In the genomic region with DNA sequence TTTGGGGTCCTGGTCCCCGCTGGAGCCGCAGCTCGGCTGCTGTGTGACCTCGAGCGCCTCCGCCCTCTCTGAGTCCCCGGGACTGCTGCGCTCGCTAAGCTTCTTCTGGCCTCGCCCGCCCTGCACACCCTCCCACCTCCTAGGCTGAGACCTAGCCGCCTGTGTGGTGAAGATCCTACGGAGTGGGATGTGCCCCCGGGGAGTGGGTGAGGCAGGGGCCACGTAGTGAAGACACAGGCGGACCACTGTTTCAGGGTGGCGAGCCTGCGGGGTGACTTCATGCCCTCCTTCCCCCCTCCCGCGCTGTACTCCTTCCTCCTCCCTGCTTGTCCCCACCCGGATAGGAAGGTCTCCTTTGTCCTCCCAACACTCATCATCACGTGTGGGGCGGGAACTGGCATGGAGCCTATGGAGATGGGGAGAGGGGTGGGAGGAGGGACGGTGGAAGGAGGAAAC, we compare ENCODE assay signal across 9 mouse cellular contexts. TPM values are rescaled to one million over a fixed set of nuclear protein-coding genes. Genes with fewer than 3 reads are reported as not detected.
DNase-seq lines count a peak whose midpoint lies in the region; ATAC-seq and TF ChIP-seq lines count a peak whose summit lies in the region.
"Had no signal": no experiment of that assay in that cellular context is flagged by ENCODE, and none has a peak within 500 bp of the region (broad histone marks: within the 10 kb centered on the region; RNA-seq: fewer than 3 reads in every experiment).

No protein-coding gene starts in this region.

- no peak for TF ChIP-seq CTCF in Patski (IDR thresholded peaks at IDR 0.05)
- TF ChIP-seq CTCF in lung, postnatal 0 days (IDR thresholded peaks at IDR 0.05) = no peak

- H3K9me3 ChIP-seq in embryonic facial prominence, embryonic 14.5 days (ENCODE audit: control insufficient read depth, low read length) = no peaks in the 10 kb centered on the region
- H3K9me3 ChIP-seq in heart, embryonic 16.5 days (replicated peaks; ENCODE audit: control insufficient read depth, low read length) = no peaks in the 10 kb centered on the region
- no peaks in the 10 kb centered on the region for H3K9me3 ChIP-seq in lung, postnatal 0 days (ENCODE audit: low read length)

- peak overlapping the region; percentile 65 for H3K4me3 ChIP-seq in embryonic facial prominence, embryonic 14.5 days (ENCODE audit: low read depth, low read length)
- peak overlapping the region; percentile 76 for H3K4me3 ChIP-seq in heart, embryonic 16.5 days (ENCODE audit: low read length)
- H3K4me3 ChIP-seq in lung, postnatal 0 days (ENCODE audit: low read depth, low read length) = peak overlapping the region; percentile 55

- WGBS in embryonic facial prominence, embryonic 14.5 days = under 1% methylated on average over 16 of the region's 24 CpGs
- 1% methylated on average over 24 of the region's 24 CpGs for WGBS in heart, embryonic 16.5 days
- WGBS in lung, postnatal 0 days = 0% methylated on average over 23 of the region's 24 CpGs

- H3K4me2 ChIP-seq in embryonic facial prominence, embryonic 14.5 days (ENCODE audit: low read depth, low read length) = peak overlapping the region; percentile 84
- H3K4me2 ChIP-seq in heart, embryonic 16.5 days (ENCODE audit: low read depth, low read length) = peak overlapping the region; percentile 91
- peak overlapping the region; percentile 70 for H3K4me2 ChIP-seq in lung, postnatal 0 days (replicated peaks; ENCODE audit: low read depth, low read length)

- CTCF ChIA-PET in Patski (lab: Charles Lee) = interaction anchor here (0.8 to 1.1 kb wide), 2 partner anchors 70 to 102 kb away, joined by 3 to 4 read pairs; a partner anchor contains a TSS

- peaks cover 11% of the 10 kb centered on the region; the same call in 1 of the 2 replicates for H3K4me1 ChIP-seq in embryonic facial prominence, embryonic 14.5 days (ENCODE audit: control insufficient read depth, insufficient read depth, low read length)
- H3K4me1 ChIP-seq in heart, embryonic 16.5 days (ENCODE audit: control insufficient read depth, insufficient read depth, low read length) = peaks cover 18% of the 10 kb centered on the region
- H3K4me1 ChIP-seq in lung, postnatal 0 days (ENCODE audit: insufficient read depth, low read depth, low read length) = 0 out of 2 replicates have a peak, but pooled peaks cover 2% of the 10 kb centered on the region

- POLR2A ChIA-PET in Patski (lab: Charles Lee) = interaction anchor here (0.8 kb wide), 1 partner anchor 102 kb away, joined by 4 read pairs; a partner anchor contains a TSS

- peak; percentile 92 for DNase-seq in 416B (ENCODE audit: low read depth)
- peak; percentile 49 for DNase-seq in Patski (ENCODE audit: low read depth, low spot score)
- DNase-seq in embryonic facial prominence, embryonic 14.5 days (ENCODE audit: low spot score) = peak; percentile 93
- peak; percentile 79 to 82 for DNase-seq in kidney, postnatal 25 days
- peak; percentile 89 for DNase-seq in lung, postnatal 0 days (ENCODE audit: low spot score)
- peak; percentile 57 for DNase-seq in ovary, postnatal 10 days (ENCODE audit: low spot score)
- no peak for DNase-seq in B cell, adult 2 months

- H3K27ac ChIP-seq in embryonic facial prominence, embryonic 14.5 days (replicated peaks; ENCODE audit: low read depth, low read length) = peak overlapping the region; percentile 89
- peak overlapping the region; percentile 90 for H3K27ac ChIP-seq in heart, embryonic 16.5 days (ENCODE audit: low read length)
- H3K27ac ChIP-seq in lung, postnatal 0 days (ENCODE audit: low read length) = peak overlapping the region; percentile 90

- peak overlapping the region; percentile 93 for H3K9ac ChIP-seq in embryonic facial prominence, embryonic 14.5 days (ENCODE audit: low read depth, low read length)
- H3K9ac ChIP-seq in heart, embryonic 16.5 days (ENCODE audit: low read length) = peak overlapping the region; percentile 96
- H3K9ac ChIP-seq in lung, postnatal 0 days (replicated peaks; ENCODE audit: low read depth) = peak overlapping the region; percentile 68

- peaks cover 14% of the 10 kb centered on the region; the same call in 1 of the 2 replicates for H3K36me3 ChIP-seq in embryonic facial prominence, embryonic 14.5 days (ENCODE audit: control insufficient read depth, insufficient read depth, low read length)
- H3K36me3 ChIP-seq in heart, embryonic 16.5 days (ENCODE audit: control insufficient read depth, insufficient read depth) = peaks cover 6% of the 10 kb centered on the region
- H3K36me3 ChIP-seq in lung, postnatal 0 days (ENCODE audit: insufficient read depth, low read length) = no peaks in the 10 kb centered on the region

- H3K27me3 ChIP-seq in Patski = no peaks in the 10 kb centered on the region
- no peaks in the 10 kb centered on the region for H3K27me3 ChIP-seq in embryonic facial prominence, embryonic 14.5 days (replicated peaks; ENCODE audit: control insufficient read depth, insufficient read depth, low read length)
- no peaks in the 10 kb centered on the region for H3K27me3 ChIP-seq in heart, embryonic 16.5 days (ENCODE audit: control insufficient read depth, insufficient read depth, low read length)
- H3K27me3 ChIP-seq in lung, postnatal 0 days (replicated peaks; ENCODE audit: insufficient read depth, low read length) = no peaks in the 10 kb centered on the region

- ATAC-seq in Patski = peak; percentile 61
- peak; percentile 69 for ATAC-seq in embryonic facial prominence, embryonic 14.5 days (ENCODE audit: low read depth)
- ATAC-seq in heart, embryonic 16.5 days (replicated peaks; ENCODE audit: extremely low read depth, insufficient read depth, low FRiP score) = peak; percentile 79
- ATAC-seq in lung, postnatal 0 days = peak; percentile 78

- TF ChIP-seq EP300 in lung, postnatal 0 days (IDR thresholded peaks at IDR 0.05) = no peak

- in situ Hi-C loops in Patski (cut with MboI; ENCODE audit: low pct_unique_long_range_greater_than_20kb) = loop anchor here (5.0 to 25.0 kb wide), 4 partner anchors 61 to 221 kb away; a partner anchor contains a TSS

RNA-seq across cellular contexts. Expression of a gene that starts 1.9 kb away (rescaled TPM):
- polyA plus RNA-seq in Patski (2021) = 120 TPM
- 168 and 189 TPM in 2 replicates for polyA plus RNA-seq in embryonic facial prominence, embryonic 14.5 days (2014; fragmentation: Nextera tagmentation; extraction: Ambion mirVana)
- polyA plus RNA-seq in heart, embryonic 16.5 days (2015; fragmentation: Nextera tagmentation; extraction: Ambion mirVana) = 81.8 and 83.9 TPM in 2 replicates
- 98.3 and 117 TPM in 2 replicates for polyA plus RNA-seq in lung, postnatal 0 days (2015; fragmentation: Nextera tagmentation; extraction: Ambion mirVana)

RNA-seq across cellular contexts. Expression of a gene that starts 19.1 kb away (rescaled TPM):
- not detected for polyA plus RNA-seq in Patski (2021)
- not detected in 2 replicates for polyA plus RNA-seq in embryonic facial prominence, embryonic 14.5 days (2014; fragmentation: Nextera tagmentation; extraction: Ambion mirVana)
- polyA plus RNA-seq in heart, embryonic 16.5 days (2015; fragmentation: Nextera tagmentation; extraction: Ambion mirVana) = not detected in 2 replicates
- polyA plus RNA-seq in lung, postnatal 0 days (2015; fragmentation: Nextera tagmentation; extraction: Ambion mirVana) = not detected in 2 replicates

RNA-seq across cellular contexts. Expression of a gene that starts 19.8 kb away (rescaled TPM):
- polyA plus RNA-seq in Patski (2021) = not detected
- not detected in 2 replicates for polyA plus RNA-seq in embryonic facial prominence, embryonic 14.5 days (2014; fragmentation: Nextera tagmentation; extraction: Ambion mirVana)
- polyA plus RNA-seq in heart, embryonic 16.5 days (2015; fragmentation: Nextera tagmentation; extraction: Ambion mirVana) = not detected in 2 replicates
- polyA plus RNA-seq in lung, postnatal 0 days (2015; fragmentation: Nextera tagmentation; extraction: Ambion mirVana) = not detected in 2 replicates
- polyA plus RNA-seq: gonadal fat pad, adult 2 months had no signal

RNA-seq across cellular contexts. Expression of a gene that starts 31.2 kb away (rescaled TPM):
- polyA plus RNA-seq in Patski (2021) = 0.14 TPM
- polyA plus RNA-seq in embryonic facial prominence, embryonic 14.5 days (2014; fragmentation: Nextera tagmentation; extraction: Ambion mirVana) = not detected in 2 replicates
- not detected in 2 replicates for polyA plus RNA-seq in heart, embryonic 16.5 days (2015; fragmentation: Nextera tagmentation; extraction: Ambion mirVana)
- polyA plus RNA-seq in lung, postnatal 0 days (2015; fragmentation: Nextera tagmentation; extraction: Ambion mirVana) = not detected in 2 replicates
- polyA plus RNA-seq: gonadal fat pad, adult 2 months had no signal

RNA-seq across cellular contexts. Expression of a gene that starts 31.3 kb away (rescaled TPM):
- not detected for polyA plus RNA-seq in Patski (2021)
- polyA plus RNA-seq in embryonic facial prominence, embryonic 14.5 days (2014; fragmentation: Nextera tagmentation; extraction: Ambion mirVana) = not detected in 2 replicates
- not detected in 2 replicates for polyA plus RNA-seq in heart, embryonic 16.5 days (2015; fragmentation: Nextera tagmentation; extraction: Ambion mirVana)
- polyA plus RNA-seq in lung, postnatal 0 days (2015; fragmentation: Nextera tagmentation; extraction: Ambion mirVana) = not detected in 2 replicates
- polyA plus RNA-seq: gonadal fat pad, adult 2 months had no signal

Comparison
In these comparisons a context has a peak if more than half of its experiments do, and no peak if none do; other contexts are left out.
1. DNase-seq: peak in 416B (single experiment), Patski (single experiment), embryonic facial prominence, embryonic 14.5 days (single experiment), kidney, postnatal 25 days (2 of 2), lung, postnatal 0 days (single experiment) and ovary, postnatal 10 days (single experiment); none in B cell, adult 2 months (0 of 2).
2. Peak in every context shown above with its lines, with median percentiles within 50 percentile points of each other: ATAC-seq, H3K27ac ChIP-seq, H3K4me2 ChIP-seq, H3K4me3 ChIP-seq and H3K9ac ChIP-seq.